Mouse (Mus musculus): Measurements from ENCODE around the gene Mfap3l.
A peak's percentile ranks its signal among the peaks of the same experiment; 100 is the strongest.
"Not testable (repeated sequence)": the region's sequence is repeated elsewhere in the genome, so short reads cannot be mapped to it uniquely, and the experiment has no call there.

Mfap3l gene

GRCm38 (mm10) chr8:60650119-60650518, 17.5 kb downstream of the Mfap3l start:
- no peak for DNase-seq (ENCODE audit: low spot score in 2 of 2)

- no peak for DNase-seq (ENCODE audit: low spot score in 2 of 2)
These were observed 24.9 kb downstream of the Mfap3l start for GRCm38 (mm10) chr8:60657425-60658113.

GRCm38 (mm10) chr8:60658114-60658500, 25.5 kb downstream of the Mfap3l start:
- DNase-seq (ENCODE audit: low spot score in 2 of 2): no peak

GRCm38 (mm10) chr8:60658686-60659085, 26.1 kb downstream of the Mfap3l start:
- DNase-seq (ENCODE audit: low spot score in 2 of 2): not testable (repeated sequence)

- no peak for DNase-seq (ENCODE audit: low spot score in 2 of 2)
These were observed 27.1 kb downstream of the Mfap3l start for GRCm38 (mm10) chr8:60659721-60660120.

- DNase-seq (ENCODE audit: low spot score in 2 of 2): no peak
These were observed 28.6 kb downstream of the Mfap3l start for GRCm38 (mm10) chr8:60661191-60661590.

- no peak for DNase-seq (ENCODE audit: low spot score in 2 of 2)
These were observed 30.9 kb downstream of the Mfap3l start for GRCm38 (mm10) chr8:60663552-60663951.

- DNase-seq (ENCODE audit: low spot score in 2 of 2): no peak
These were observed 33.2 kb downstream of the Mfap3l start for GRCm38 (mm10) chr8:60665821-60666220.

- DNase-seq (ENCODE audit: low spot score in 2 of 2): peak in 1 of 2 experiments; percentile 21
These were observed 34.2 kb downstream of the Mfap3l start for GRCm38 (mm10) chr8:60666852-60667251.

- no peak for DNase-seq (ENCODE audit: low spot score in 2 of 2)
These were observed 46.0 kb downstream of the Mfap3l start for GRCm38 (mm10) chr8:60678590-60678989.

GRCm38 (mm10) chr8:60681811-60682210, 49.2 kb downstream of the Mfap3l start:
- no peak for DNase-seq (ENCODE audit: low spot score in 2 of 2)

GRCm38 (mm10) chr8:60682340-60682739, 49.7 kb downstream of the Mfap3l start:
- no peak for DNase-seq (ENCODE audit: low spot score in 2 of 2)

- no peak for DNase-seq (ENCODE audit: low spot score in 2 of 2)
These were observed 79.0 kb downstream of the Mfap3l start for GRCm38 (mm10) chr8:60711516-60712086.

GRCm38 (mm10) chr8:60714724-60715123, 82.1 kb downstream of the Mfap3l start:
- no peak for DNase-seq (ENCODE audit: low spot score in 2 of 2)

GRCm38 (mm10) chr8:60718692-60719091, 86.1 kb downstream of the Mfap3l start:
- no peak for DNase-seq (ENCODE audit: low spot score in 2 of 2)
